Mouse (Mus musculus): ENCODE measurements around the gene Hoxc6. TPM values are rescaled to one million over a fixed set of nuclear protein-coding genes. Genes with fewer than 3 reads are reported as not detected.
A peak's percentile ranks its signal among the peaks of the same experiment; 100 is the strongest.

The Hoxc6 gene
- polyA plus RNA-seq, 1 experiment, result not detected

GRCm38 (mm10) chr15:102963671-102964640 lies 34.1 kb upstream of the Hoxc6 start:
- 5% methylated on average over 28 of the region's 28 CpGs for WGBS
- H3K4me1 ChIP-seq (ENCODE audit: control insufficient read depth, insufficient read depth, insufficient read length), result peaks cover 2% of the 10 kb centered on the region; the same call in 1 of the 2 replicates
- peaks cover 50% of the 10 kb centered on the region for H3K27me3 ChIP-seq (ENCODE audit: control insufficient read depth, insufficient read depth, low read length)
- H3K27ac ChIP-seq (ENCODE audit: insufficient read depth, low read length), result no peak overlapping the region
- H3K4me3 ChIP-seq (ENCODE audit: extremely low read depth, insufficient read depth, insufficient read length), result no peak overlapping the region
- TF ChIP-seq POLR2A (IDR thresholded peaks at IDR 0.05; ENCODE audit: low read depth, low read length) (no peak), CTCF (IDR thresholded peaks at IDR 0.05; ENCODE audit: extremely low read depth, insufficient read depth, insufficient read length, insufficient replicate concordance) (no peak)
- H3K36me3 ChIP-seq (ENCODE audit: control insufficient read depth, insufficient read depth, low read length), result no peaks in the 10 kb centered on the region
- DNase-seq (ENCODE audit: low read depth in 1 of 2, low spot score in 2 of 2), result no peak

GRCm38 (mm10) chr15:102965003-102965891 lies 32.8 kb upstream of the Hoxc6 start:
- H3K4me3 ChIP-seq (ENCODE audit: extremely low read depth, insufficient read depth, insufficient read length), result no peak overlapping the region
- H3K4me1 ChIP-seq (ENCODE audit: control insufficient read depth, insufficient read depth, insufficient read length), result peaks cover 2% of the 10 kb centered on the region; the same call in 1 of the 2 replicates
- H3K27ac ChIP-seq (ENCODE audit: insufficient read depth, low read length), result no peak overlapping the region
- no peaks in the 10 kb centered on the region for H3K36me3 ChIP-seq (ENCODE audit: control insufficient read depth, insufficient read depth, low read length)
- no peak for DNase-seq (ENCODE audit: low read depth in 1 of 2, low spot score in 2 of 2)
- WGBS, result 16% methylated on average over 26 of the region's 26 CpGs
- peaks cover 47% of the 10 kb centered on the region for H3K27me3 ChIP-seq (ENCODE audit: control insufficient read depth, insufficient read depth, low read length)
- TF ChIP-seq CTCF (IDR thresholded peaks at IDR 0.05; ENCODE audit: extremely low read depth, insufficient read depth, insufficient read length, insufficient replicate concordance) (no peak), POLR2A (IDR thresholded peaks at IDR 0.05; ENCODE audit: low read depth, low read length) (no peak)

GRCm38 (mm10) chr15:102965892-102966775 lies 31.9 kb upstream of the Hoxc6 start:
- H3K4me1 ChIP-seq (ENCODE audit: control insufficient read depth, insufficient read depth, insufficient read length), result peaks cover 2% of the 10 kb centered on the region; the same call in 1 of the 2 replicates
- H3K27ac ChIP-seq (ENCODE audit: insufficient read depth, low read length), result no peak overlapping the region
- H3K4me3 ChIP-seq (ENCODE audit: extremely low read depth, insufficient read depth, insufficient read length), result no peak overlapping the region
- TF ChIP-seq POLR2A (IDR thresholded peaks at IDR 0.05; ENCODE audit: low read depth, low read length) (no peak), CTCF (IDR thresholded peaks at IDR 0.05; ENCODE audit: extremely low read depth, insufficient read depth, insufficient read length, insufficient replicate concordance) (peak; percentile 58; the same call in 1 of the 2 replicates)
- DNase-seq (ENCODE audit: low read depth in 1 of 2, low spot score in 2 of 2), result peak; percentile 34 to 48
- 7% methylated on average over 30 of the region's 30 CpGs for WGBS
- no peaks in the 10 kb centered on the region for H3K36me3 ChIP-seq (ENCODE audit: control insufficient read depth, insufficient read depth, low read length)
- peaks cover 48% of the 10 kb centered on the region for H3K27me3 ChIP-seq (ENCODE audit: control insufficient read depth, insufficient read depth, low read length)

- no peak for DNase-seq (ENCODE audit: low read depth in 1 of 2, low spot score in 2 of 2)
- TF ChIP-seq CTCF (IDR thresholded peaks at IDR 0.05; ENCODE audit: extremely low read depth, insufficient read depth, insufficient read length, insufficient replicate concordance) (no peak), POLR2A (IDR thresholded peaks at IDR 0.05; ENCODE audit: low read depth, low read length) (no peak)
- 7% methylated on average over 27 of the region's 27 CpGs for WGBS
- Histone ChIP-seq H3K27me3 (ENCODE audit: control insufficient read depth, insufficient read depth, low read length) (peaks cover 42% of the 10 kb centered on the region), H3K27ac (ENCODE audit: insufficient read depth, low read length) (no peak within 1 kb of the TSS), H3K4me1 (ENCODE audit: control insufficient read depth, insufficient read depth, insufficient read length) (peaks cover 2% of the 10 kb centered on the region; the same call in 1 of the 2 replicates), H3K36me3 (ENCODE audit: control insufficient read depth, insufficient read depth, low read length) (no peaks in the 10 kb centered on the region), H3K4me3 (ENCODE audit: extremely low read depth, insufficient read depth, insufficient read length) (no peak within 1 kb of the TSS)
These were observed 31.2 kb upstream of the Hoxc6 start, which contains the start of gene Hoxc10 for GRCm38 (mm10) chr15:102966776-102967311. Gene Hoxc10 (plus strand): TSS chr15:102966796.

GRCm38 (mm10) chr15:102967312-102967510 lies 30.8 kb upstream of the Hoxc6 start, which contains the start of gene Hoxc5:
Gene Hoxc5 (plus strand): TSS chr15:102967443.
- peaks cover 42% of the 10 kb centered on the region for H3K27me3 ChIP-seq (ENCODE audit: control insufficient read depth, insufficient read depth, low read length)
- no peak within 1 kb of the TSS for H3K27ac ChIP-seq (ENCODE audit: insufficient read depth, low read length)
- 11% methylated on average over 12 of the region's 12 CpGs for WGBS
- TF ChIP-seq POLR2A (IDR thresholded peaks at IDR 0.05; ENCODE audit: low read depth, low read length) (no peak), CTCF (IDR thresholded peaks at IDR 0.05; ENCODE audit: extremely low read depth, insufficient read depth, insufficient read length, insufficient replicate concordance) (no peak)
- no peak for DNase-seq (ENCODE audit: low read depth in 1 of 2, low spot score in 2 of 2)
- H3K4me3 ChIP-seq (ENCODE audit: extremely low read depth, insufficient read depth, insufficient read length), result no peak within 1 kb of the TSS
- peaks cover 2% of the 10 kb centered on the region; the same call in 1 of the 2 replicates for H3K4me1 ChIP-seq (ENCODE audit: control insufficient read depth, insufficient read depth, insufficient read length)
- H3K36me3 ChIP-seq (ENCODE audit: control insufficient read depth, insufficient read depth, low read length), result no peaks in the 10 kb centered on the region
